Mouse (Mus musculus) brain, embryonic 14.5 days (tissue): ENCODE data around the gene Tgfbr2.

Experiments used
- CTCF ChIP-seq: fragments of 200-500 bp; IDR thresholded peaks from 2 replicates; pipeline ENCODE4 v1.5.1; 2012; ENCODE audit warnings: inconsistent platforms, mild to moderate bottlenecking, moderate library complexity, borderline replicate concordance; ENCODE audit not compliant: insufficient read depth, insufficient read length; ENCODE audit errors: extremely low read depth
- POLR2A ChIP-seq: fragments of 200-500 bp; IDR thresholded peaks from 2 replicates; pipeline ENCODE4 v1.6.1; 2012; ENCODE audit warnings: mild to moderate bottlenecking, inconsistent platforms, borderline replicate concordance; ENCODE audit not compliant: poor library complexity, insufficient read depth, insufficient read length, severe bottlenecking; ENCODE audit errors: extremely low read depth

DNA sequence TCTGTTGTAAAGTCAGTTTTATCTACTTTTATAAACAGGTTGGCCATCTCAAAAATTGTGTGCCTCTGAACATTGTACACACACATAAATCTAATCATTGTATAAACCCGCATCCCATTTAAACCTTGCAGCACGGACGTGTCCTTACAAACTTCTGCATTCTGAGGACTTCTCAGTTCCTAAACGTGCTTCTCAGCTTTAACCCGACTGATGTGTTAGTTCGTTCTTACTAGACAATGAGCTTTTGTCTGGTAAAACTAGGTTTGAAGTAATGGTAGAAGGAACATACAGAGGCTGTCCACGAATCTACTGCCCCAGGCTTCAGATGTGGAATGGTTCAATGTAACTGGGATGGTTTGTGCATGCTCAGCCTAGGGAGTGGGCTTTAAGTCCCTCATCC lies 41.9 kb upstream of the Tgfbr2 start:
- TF ChIP-seq CTCF (no peak), POLR2A (no peak)
